Mouse (Mus musculus): ENCODE results near the gene Baz2b. TPM values are rescaled to one million over a fixed set of nuclear protein-coding genes. Genes with fewer than 3 reads are reported as not detected.

Baz2b gene
- total RNA-seq, 2 experiments from 2014 or later: 89.2 to 97.1 TPM

- DNase-seq (ENCODE audit: low spot score in 2 of 2): no peak
These were observed 243.2 kb downstream of the Baz2b start for GRCm38 (mm10) chr2:59966454-59966853.

GRCm38 (mm10) chr2:59963011-59963410, 246.6 kb downstream of the Baz2b start:
- DNase-seq (ENCODE audit: low spot score in 2 of 2): no peak

DNA sequence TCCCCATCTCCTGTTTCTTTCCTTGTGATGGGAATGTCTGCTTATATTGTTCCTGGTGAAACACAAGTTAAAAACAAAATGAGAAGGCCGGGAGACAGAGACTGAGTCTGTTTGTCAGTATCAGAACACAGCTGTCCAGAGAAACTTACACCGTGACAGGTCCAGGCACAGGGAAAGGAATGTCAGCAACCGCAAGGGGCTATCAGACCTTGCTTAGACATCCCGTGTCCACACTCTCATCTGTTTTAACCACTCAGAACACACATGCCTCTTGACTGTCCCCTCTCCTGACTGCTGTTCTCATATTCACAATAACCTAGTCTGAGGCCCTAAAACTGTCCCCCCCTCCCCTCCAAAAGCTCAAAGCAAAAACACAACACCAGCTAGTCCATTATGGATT, 247.1 kb downstream of the Baz2b start:
- no peak for DNase-seq (ENCODE audit: low spot score in 2 of 2)

- DNase-seq (ENCODE audit: low spot score in 2 of 2): no peak
These were observed 249.2 kb downstream of the Baz2b start for GRCm38 (mm10) chr2:59960495-59960772.

DNA sequence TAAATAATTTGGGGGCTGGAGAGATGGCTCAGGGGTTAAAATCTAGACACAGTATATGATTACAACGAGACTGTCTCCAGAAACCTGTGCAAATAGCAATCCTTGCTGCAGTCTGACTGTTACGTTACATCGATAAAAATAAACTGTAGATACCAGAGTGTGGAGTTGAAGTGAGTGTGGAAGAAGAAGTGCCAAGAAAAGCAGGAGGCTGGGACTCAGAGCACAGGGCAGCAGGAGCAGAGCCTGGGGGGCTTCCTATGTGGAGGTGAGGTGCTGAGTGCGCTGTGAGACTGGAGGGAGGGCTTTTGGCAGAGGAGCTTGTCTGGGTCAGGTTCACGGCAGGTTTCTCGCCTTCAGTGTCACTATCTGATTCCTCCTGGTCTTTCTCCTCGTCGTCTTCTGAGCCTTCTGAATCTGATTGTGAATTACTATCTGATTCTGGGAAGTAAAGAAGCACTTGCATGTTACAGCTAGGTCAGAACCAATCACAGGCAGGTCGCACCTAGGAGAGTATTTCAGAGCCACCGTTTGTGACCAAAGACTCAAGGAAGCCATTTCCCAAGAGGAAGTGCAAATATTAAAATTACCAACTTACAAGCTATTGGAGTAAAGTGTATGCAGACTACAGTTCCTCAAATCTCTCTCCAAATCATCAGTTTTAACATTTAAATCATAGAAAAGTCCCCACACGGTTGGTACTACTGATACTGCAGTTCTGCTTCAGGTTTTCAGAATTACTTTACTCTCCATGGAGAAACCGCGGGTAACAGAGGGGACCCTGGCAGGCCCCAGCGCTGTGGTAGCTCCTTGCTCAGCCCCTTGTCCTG, 249.8 kb downstream of the Baz2b start:
- DNase-seq (ENCODE audit: low spot score in 2 of 2): no peak

- DNase-seq (ENCODE audit: low spot score in 2 of 2): no peak
These were observed 251.1 kb downstream of the Baz2b start for GRCm38 (mm10) chr2:59958543-59958942.

DNA sequence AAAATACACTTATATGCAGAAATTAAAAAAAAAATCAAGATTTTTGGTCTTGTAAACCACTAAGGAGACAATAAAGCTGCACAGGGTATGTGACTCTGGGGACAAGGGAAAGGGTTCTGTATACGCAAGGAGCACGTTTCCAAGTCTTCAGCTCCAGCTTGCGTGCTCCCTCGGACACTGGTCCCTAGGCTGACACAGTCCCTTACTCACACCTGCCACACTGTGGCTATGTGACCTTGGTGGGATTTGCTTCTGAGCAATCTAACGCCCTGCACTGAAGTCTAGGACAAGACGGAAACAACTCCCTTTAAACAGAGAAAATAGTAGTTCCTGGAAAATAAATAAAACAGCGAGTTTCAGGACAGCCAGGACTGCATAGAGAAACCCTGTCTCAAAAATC, 253.7 kb downstream of the Baz2b start:
- DNase-seq (ENCODE audit: low spot score in 2 of 2): no peak

DNA sequence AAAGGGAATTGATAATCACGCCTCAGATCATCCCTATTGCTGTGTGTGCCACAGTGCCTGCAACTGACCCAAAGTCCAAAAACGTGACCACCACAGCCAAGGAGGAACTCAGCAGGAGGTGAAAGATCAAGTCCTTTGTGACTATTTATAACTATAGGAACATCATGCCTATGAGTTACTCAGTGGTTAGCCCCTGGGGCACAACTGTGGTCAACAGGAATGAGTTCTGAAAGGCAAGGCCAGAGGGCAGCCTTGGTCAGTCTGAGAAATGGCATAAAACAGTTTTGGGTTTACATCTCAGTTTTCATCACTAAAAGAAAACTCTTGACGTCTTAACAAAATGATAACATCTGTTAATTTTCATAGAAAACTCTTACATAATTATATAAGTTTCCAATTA, 254.8 kb downstream of the Baz2b start:
- DNase-seq (ENCODE audit: low spot score in 2 of 2): no peak

GRCm38 (mm10) chr2:59952286-59953014, 257.2 kb downstream of the Baz2b start:
- no peak for DNase-seq (ENCODE audit: low spot score in 2 of 2)

DNA sequence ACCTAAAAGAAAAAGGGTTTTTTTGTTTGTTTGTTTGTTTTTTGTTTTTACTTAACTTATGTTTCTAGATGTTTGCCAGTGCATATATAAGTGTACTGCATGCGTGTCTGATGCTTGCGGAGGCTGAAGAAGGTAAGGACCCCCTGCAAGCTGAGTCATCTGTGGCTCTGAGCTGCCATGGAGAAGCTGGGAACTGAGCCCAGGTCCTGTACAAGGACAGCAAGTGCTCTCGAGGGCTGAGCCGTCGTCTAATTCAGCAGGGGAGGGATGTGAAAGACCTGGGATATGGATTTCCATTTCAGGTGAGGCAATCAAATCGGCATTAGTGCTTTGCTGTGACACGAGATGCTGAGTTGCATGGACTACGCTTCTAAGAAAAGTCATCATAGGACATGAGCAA, 257.9 kb downstream of the Baz2b start:
- DNase-seq (ENCODE audit: low spot score in 2 of 2): no peak

- no peak for DNase-seq (ENCODE audit: low spot score in 2 of 2)
These were observed 258.5 kb downstream of the Baz2b start for GRCm38 (mm10) chr2:59951127-59951526.

- DNase-seq (ENCODE audit: low spot score in 2 of 2): no peak
These were observed 273.3 kb downstream of the Baz2b start for GRCm38 (mm10) chr2:59936296-59936695.

DNA sequence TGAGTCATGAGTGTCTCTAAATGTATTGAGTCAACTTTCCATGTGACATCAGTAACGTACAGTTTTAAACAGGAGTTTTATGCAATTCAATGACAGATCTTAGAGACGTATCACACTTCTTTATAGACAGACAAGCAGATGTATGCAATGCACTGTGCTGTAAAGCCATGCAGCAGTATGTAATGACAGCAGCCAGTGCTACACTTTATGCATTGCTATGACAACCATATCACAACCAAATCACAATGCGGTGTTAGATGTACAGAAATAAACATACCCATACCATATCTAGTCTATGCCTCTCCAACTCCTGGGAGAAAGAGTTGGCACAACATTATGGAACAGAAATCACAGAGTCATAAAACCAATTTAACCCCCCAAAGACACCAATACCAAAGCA, 276.5 kb downstream of the Baz2b start:
- DNase-seq (ENCODE audit: low spot score in 2 of 2): no peak

DNA sequence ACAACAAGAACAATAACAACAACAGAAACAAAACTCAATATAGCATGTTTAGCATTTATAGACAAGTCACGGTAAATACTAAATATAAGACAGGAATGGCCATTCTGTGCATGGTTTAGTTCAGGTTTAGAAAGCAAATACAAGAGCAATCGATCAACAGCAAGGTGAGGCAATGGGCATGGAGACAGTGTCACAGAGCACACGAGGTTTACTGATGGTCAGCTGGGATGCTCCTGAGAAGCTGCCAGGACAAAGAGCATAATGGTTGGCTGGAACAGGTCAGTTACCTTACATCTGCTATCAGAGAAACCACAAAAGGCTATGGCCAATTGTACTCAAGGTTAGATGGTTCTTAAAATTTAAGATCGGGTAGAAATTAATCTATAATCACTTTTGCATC, 277.4 kb downstream of the Baz2b start:
- DNase-seq (ENCODE audit: low spot score in 2 of 2): no peak

DNA sequence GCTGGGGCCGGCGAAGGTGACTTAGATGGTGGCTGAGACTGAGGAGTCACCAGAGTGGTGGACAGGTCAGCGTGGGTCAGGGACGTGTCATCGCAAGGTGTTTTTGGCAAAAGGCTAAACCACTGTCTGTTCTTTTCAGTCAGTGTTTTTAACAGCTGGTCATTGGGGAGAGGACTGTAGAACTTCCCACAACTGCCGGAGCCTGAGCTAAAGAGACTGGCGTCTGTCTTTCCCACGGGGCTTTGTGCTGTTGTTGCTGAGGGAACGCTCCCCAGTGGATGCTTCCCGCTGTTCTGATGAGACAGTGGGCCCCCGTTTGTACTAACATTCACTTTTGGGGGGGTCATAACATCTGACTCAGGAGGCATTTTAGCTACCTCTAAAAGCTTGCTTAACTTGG, 296.0 kb downstream of the Baz2b start:
- no peak for DNase-seq (ENCODE audit: low spot score in 2 of 2)

DNA sequence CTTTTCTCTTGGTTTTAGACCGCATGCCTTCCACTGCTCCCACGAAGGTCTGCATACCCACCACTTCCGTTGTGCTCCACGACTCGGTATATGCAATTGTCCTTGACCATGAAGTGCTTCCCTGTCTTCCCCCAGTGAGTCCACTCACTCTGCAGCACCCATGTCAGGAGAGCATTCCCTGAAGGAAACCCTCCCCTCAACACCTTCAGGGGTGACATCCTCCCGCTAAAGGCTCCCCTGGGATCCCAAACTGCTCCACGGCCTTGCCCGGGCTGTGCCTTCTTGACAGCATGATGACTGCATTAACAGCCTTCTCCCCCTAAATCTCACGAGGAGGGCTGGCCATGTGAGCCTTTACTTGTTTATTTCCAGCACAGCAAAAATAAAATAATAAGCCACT, 301.6 kb downstream of the Baz2b start:
- DNase-seq (ENCODE audit: low spot score in 2 of 2): no peak

DNA sequence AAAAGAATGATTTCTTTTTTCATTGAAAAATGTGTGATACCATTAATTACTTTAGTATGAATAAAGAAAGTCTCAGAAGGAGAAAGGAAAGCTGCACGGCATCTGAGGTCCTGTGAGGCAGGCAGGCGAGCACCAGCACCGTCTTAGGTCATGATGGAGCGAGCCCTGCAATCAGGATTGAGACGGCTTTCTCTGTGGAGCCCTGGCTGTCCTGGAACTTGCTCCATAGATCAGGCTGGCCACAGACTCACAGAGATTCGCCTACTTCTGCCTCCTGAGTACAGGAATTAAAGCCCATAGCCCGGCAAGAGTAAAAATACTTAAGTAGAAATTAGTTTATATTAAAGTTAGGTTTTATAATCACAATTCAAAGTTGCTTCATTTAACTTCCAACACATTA, 305.6 kb downstream of the Baz2b start:
- DNase-seq (ENCODE audit: low spot score in 2 of 2): no peak

DNA sequence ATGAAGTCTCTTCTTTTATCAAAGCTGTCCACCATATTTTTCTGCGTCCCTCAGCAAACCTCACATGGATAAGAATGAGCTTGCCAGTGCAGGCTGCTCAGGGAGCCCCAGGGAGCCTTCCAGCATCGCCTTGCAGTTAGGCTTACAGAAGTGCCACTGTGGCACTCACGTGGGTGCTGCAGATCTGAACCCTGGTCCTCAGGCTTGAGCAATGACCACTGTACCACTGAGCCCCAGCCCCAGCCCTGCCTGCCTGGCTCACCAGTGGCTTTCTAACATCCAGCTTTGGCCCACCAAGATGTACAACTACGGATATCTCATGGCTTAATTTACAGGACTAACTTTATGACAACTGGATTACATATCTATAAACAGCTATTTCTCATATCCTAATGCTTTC, 311.0 kb downstream of the Baz2b start:
- no peak for DNase-seq (ENCODE audit: low spot score in 2 of 2)

GRCm38 (mm10) chr2:59898105-59898504, 311.5 kb downstream of the Baz2b start:
- no peak for DNase-seq (ENCODE audit: low spot score in 2 of 2)

GRCm38 (mm10) chr2:59896837-59897236, 312.8 kb downstream of the Baz2b start:
- no peak for DNase-seq (ENCODE audit: low spot score in 2 of 2)

- no peak for DNase-seq (ENCODE audit: low spot score in 2 of 2)
These were observed 313.2 kb downstream of the Baz2b start for GRCm38 (mm10) chr2:59896400-59896799.

GRCm38 (mm10) chr2:59889699-59890098, 319.9 kb downstream of the Baz2b start:
- no peak for DNase-seq (ENCODE audit: low spot score in 2 of 2)

DNA sequence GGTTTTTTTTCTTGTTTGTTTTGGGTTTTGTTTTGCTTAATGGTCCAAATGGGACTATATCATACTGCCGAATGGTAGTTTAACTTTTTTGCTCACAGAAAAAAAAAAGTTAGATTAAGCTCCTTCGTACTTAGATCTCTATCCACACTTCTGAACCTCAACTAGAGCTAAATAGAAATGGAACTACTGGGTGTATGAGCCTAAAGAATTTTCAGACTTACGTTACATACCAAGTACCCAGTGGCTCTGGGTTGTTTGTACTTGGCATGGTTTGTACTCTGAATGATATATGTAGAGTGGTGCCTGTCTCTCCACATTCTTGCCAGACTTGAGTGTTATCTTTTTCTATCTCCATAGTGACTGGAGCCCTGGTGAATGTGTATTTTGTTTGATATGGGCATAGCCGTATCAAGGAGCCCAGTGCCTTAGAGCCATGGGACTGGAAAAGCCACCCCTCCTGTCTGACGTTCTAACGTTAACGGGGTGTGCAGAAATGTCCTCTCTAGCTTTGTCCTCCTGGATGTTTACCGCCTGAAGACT, 326.8 kb downstream of the Baz2b start:
- no peak for DNase-seq (ENCODE audit: low spot score in 2 of 2)

Data from adrenal gland, postnatal 4 days (tissue).